Mouse (Mus musculus) gastrocnemius, postnatal 10 days (tissue): ENCODE results near the gene 9130023H24Rik. TPM values are rescaled to one million over a fixed set of nuclear protein-coding genes. Genes with fewer than 3 reads are reported as not detected.

ENCODE experiments used
- total RNA-seq, 2 experiments: library from RNA; stranded (reverse); gene quantifications; 2 replicates each; pipeline ENCODE4 v1.2.3; 2021

Gene 9130023H24Rik
- total RNA-seq, 2 experiments from 2014 or later: 3.5 to 4.6 TPM

Other genes with a start within 250 kb of the 9130023H24Rik start
- gene Pycard, start 244.2 kb downstream of the 9130023H24Rik start, total RNA-seq: 1 to 10 TPM; 3.3 to 4.9 TPM
- 100 to 1,000 TPM; 238 to 256 TPM for gene Trim72, start 234.1 kb downstream of the 9130023H24Rik start, total RNA-seq
- 1 to 10 TPM; 1.5 to 3.4 TPM for gene Itgam, start 175.4 kb downstream of the 9130023H24Rik start, total RNA-seq
- gene Gm49368, start 175.3 kb downstream of the 9130023H24Rik start, total RNA-seq: not detected
- gene Itgax, start 108.5 kb downstream of the 9130023H24Rik start, total RNA-seq: under 1 TPM; 0.09 to 0.18 TPM
- under 1 TPM in 1 of 2 experiments, not detected in 1; 0.09 TPM for gene Itgad, start 83.7 kb downstream of the 9130023H24Rik start, total RNA-seq
- gene Cox6a2, start 31.6 kb downstream of the 9130023H24Rik start, total RNA-seq: 100 to 1,000 TPM; 833 to 932 TPM
- 10 to 100 TPM; 10.7 to 14.7 TPM for gene Armc5, start 689 bp downstream of the 9130023H24Rik start, total RNA-seq
- gene Tgfb1i1, start 8.8 kb upstream of the 9130023H24Rik start, total RNA-seq: 10 to 100 TPM; 23.1 to 30.3 TPM
- gene Slc5a2, start 27.6 kb upstream of the 9130023H24Rik start, total RNA-seq: not detected
- 10 to 100 TPM in 1 of 2 experiments, 1 to 10 TPM in 1; 7.0 to 11.9 TPM for gene BC017158, start 60.1 kb upstream of the 9130023H24Rik start, total RNA-seq
- gene Rgs10, start 180.7 kb upstream of the 9130023H24Rik start, total RNA-seq: 10 to 100 TPM in 1 of 2 experiments, 1 to 10 TPM in 1; 9.8 to 10.3 TPM
- gene Tial1, start 223.7 kb upstream of the 9130023H24Rik start, total RNA-seq: 10 to 100 TPM; 49.4 to 65.1 TPM